Mouse (Mus musculus) layer of hippocampus, postnatal 14 days (tissue): ENCODE measurements around the gene Iqcj. TPM values are rescaled to one million over a fixed set of nuclear protein-coding genes. Genes with fewer than 3 reads are reported as not detected.

Experiments used
- DNase-seq, 2 experiments: peaks; one replicate each; pipeline ENCODE4 v3.0.0; 2021 to 2022; ENCODE audit warnings: low spot score in 2 of 2, mixed read lengths in 1 of 2
- total RNA-seq, 2 experiments: library from RNA; stranded (reverse); gene quantifications; 2 replicates each; pipeline ENCODE4 v1.2.3; 2021

Iqcj gene
- total RNA-seq, 2 experiments from 2014 or later, result 4.7 to 6.7 TPM

DNA sequence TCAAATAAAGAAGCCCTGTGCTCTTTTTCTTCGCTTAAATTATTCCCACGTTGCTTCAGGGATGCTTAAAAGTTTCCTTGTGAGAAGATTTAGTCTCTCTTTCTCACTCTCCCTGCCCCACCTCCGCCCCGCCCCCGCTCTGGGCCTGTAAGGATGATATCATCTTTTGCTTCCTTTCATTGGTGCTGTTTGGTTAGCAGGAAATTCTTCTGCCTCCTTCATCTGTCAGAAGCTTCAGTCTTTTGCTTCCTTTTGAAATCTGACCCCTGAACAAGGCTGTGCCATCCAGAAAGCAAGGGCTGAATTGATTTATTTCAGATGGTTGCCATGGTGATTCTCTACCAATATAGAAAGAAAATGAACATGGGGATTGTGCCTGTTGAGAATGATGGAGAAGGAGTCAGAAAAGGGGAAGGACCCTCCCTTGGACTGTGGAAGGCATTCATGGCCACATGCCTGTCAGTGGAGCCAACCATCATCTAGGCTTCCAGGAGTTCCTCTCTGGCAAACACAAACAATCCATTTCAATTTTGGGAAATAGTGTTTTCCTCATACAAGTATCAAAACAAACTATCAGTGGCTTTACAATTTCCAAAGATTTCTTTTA lies 62.5 kb downstream of the Iqcj start:
- DNase-seq, result no peak

DNA sequence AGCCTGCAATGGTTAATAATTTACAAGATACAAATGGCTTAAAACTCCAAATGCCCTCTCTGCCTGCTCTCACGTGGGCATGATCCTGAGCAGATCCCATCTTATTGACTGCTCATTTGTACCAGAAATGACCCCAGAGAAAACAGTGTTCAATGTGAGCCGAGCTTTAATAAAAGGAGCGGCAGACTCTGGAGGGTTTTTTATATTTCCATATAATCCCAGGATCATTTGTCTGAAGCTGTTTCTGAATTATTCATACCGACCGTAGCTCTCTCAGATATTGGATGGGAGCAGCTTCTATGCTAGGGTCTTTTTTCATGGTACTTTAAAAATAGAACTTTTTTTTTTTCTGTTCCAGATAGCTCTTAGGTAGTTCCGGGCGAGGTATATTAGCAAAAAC lies 67.7 kb downstream of the Iqcj start:
- DNase-seq, result no peak

DNA sequence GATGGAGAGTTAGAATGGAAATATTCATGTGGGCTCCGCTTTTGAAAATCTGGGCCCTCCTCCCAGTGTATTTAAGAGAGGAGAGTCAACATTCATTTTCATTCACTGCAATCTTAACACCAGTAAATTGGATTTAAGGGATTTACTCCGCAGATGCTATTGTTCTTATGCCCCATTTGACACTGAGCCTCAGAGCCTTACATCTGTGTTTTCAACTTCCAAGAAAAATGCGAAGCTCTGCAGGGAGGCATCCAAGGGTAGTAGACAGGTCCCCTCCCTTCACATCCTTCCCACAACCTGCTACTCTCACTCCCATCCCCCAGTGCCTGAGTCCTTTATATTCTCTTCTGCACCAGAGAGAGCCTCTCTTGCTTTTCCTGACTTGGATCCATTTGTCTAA lies 68.1 kb downstream of the Iqcj start:
- no peak for DNase-seq

DNA sequence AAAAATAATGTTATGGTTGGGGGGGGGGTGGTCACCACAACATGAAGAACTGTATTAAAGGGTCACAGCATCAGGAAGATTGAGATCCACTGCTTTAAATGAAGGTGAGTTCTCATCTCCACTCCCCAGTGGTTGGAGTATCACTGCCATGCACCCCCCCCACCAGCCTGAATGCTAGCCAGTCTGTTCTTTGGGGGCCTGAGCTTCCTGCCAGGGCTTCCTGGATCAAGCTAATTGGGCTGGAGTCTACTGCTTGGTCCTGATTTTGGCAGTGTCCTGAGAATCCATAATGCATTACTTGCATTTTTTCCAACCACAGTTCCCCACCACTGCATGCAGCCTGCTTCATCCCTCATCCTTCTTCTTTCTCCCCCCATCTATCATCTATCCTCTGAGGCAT lies 68.7 kb downstream of the Iqcj start:
- no peak for DNase-seq

DNA sequence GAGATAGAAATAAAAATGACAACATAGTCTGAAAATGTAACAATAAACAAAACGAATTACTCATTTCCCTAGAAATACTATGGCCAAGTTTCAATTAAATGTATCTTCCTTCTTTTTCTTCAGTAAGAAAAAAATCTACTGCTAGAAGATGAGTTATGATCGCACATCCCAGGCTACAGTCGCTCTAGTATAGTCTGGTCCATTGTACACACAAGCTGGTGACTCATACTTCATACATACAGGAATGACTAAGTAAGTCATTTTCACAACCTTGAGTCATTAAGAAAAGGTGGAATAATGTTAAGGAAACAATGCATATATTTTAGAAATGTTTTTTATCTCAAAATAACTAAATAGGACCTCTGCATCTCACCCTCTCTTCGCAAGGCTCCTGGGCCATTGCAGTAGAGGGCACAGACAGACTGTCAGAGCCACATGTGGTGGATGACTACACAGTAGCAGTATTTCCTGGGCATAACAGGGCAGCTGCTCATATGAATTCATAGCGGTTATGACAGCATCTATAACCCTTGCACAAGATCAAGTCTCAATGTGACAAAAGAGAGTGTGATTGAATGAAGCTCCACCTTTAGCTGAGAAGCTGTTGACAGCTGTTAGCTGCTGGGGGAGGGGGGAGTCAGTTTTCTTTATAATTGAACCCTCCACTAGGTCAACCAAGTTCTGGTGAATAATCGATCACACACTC lies 70.1 kb downstream of the Iqcj start:
- no peak for DNase-seq

DNA sequence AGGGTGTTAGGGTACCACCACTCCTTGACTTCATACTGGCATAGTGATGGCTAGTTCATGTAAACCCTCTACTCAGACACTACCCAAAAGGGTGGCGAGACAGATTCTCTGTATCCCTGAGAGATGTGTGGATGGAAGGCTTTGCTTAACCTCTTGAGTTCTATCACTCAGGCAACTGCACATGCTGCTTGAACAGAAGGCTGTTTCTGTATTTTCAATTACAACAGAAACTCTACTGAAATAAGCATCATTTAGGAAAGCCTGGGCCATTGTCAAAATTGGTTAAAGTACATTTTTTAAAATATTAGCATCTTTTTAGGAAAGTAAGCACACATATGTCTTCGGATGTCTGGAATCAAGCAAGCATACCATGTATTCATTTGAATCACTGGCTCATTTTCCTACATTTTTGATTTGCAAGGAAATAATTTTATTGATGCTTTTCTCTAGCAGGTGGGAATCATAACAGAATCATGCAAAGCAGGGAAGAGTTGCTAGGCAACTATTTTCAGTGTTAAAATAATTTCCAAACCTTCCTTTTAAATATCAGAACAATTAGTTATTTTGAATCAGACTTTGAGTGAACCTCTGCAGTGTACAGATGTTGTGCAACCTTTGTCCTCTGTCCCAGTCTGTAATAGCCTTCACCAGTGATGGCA lies 82.4 kb downstream of the Iqcj start:
- DNase-seq, result peak in 1 of 2 experiments; percentile 61

DNA sequence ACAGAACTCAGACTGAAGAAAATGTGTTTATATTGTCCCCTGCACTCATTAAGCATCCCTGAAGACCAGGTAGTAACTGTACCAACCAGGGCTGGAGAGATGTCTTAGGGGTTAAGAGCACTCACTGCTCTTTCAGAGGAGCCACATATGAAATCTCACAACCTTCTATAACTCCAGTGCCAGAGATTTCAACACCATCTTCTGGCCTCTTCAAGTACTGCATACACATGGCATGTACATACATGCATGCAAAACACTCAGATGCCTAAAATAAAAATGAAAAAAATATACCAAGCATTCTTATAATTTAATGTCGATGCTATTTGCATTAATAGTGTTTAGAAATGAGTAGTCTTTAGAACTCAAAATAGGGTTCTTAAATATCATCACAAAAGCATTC lies 88.0 kb downstream of the Iqcj start:
- no peak for DNase-seq

DNA sequence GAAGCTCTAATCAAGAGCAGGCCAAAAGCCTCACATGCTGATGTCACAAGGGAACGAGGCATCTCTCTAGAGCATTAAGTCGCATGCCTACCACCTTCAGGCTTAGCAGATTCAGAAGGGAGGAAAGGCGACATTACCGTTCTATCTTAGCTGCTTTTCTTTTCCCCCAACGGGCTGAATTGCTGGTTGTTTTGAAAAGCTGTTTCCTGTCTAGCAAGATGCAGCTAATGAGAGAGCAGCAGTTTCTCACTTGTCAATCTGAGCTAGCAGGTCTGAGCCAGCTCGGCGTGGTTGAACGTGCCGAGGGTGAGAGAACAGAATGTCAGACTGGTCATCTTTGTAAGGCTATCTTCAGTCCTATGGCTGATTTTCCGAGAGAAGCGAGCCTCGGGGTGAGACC lies 91.3 kb downstream of the Iqcj start:
- DNase-seq, result peak; percentile 32 to 47

DNA sequence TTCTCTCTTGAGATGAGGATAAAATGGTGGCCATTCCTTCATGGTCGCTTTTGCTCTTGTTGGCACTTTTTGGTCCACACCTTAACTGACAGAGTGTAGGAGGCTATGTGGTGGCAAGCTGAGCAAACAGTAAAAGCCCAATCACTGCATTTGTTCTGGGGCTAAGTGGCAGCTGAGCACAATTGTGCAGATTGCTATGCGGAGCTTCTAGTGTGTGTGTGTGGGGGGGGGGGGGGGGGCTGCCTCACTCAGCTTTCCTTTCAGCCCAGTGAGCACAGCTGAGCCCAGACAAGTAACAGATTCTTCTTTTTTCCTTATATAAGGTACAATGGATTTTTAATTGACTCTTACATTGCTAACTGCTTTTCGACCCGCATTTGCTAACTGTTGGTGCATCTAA lies 110.4 kb downstream of the Iqcj start:
- no peak for DNase-seq

DNA sequence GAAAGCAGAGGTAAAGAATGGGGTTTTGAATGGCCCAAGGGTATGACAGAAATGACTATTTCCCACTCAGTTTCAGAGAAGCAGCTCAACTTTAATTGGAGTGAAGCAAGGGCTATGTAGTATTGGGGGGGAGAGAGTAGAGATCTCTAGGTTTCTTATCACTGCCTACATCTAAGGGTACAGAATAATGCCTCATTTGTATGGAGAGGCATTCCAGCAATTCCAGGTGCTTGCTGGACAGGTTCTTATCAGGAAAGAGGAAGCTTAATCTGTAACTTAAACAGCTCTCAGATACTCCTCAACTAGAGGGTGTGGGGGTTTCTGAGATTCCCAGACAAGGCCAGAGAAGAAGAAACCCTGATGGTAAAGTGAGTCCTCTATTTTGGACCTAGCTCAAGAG lies 120.3 kb downstream of the Iqcj start:
- DNase-seq, result no peak

DNA sequence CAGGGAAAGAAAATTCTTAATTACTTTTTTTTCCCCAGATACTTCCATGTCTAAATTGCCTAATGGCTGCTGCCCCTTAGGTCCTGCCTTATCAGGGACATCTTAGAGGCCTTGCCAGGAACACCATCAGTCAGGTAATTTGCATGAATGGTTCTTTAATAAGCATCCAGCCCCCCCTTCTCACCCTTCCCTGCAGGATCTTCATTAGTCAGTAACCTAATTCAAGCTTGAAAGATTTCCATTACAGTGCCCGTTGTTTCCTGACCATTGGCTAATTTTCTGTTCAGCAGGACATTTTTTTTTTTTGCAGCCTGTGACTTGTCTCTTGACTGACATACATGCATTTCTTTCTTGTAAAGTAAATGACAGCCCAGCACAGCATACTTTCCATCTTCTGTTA lies 123.8 kb downstream of the Iqcj start:
- no peak for DNase-seq

DNA sequence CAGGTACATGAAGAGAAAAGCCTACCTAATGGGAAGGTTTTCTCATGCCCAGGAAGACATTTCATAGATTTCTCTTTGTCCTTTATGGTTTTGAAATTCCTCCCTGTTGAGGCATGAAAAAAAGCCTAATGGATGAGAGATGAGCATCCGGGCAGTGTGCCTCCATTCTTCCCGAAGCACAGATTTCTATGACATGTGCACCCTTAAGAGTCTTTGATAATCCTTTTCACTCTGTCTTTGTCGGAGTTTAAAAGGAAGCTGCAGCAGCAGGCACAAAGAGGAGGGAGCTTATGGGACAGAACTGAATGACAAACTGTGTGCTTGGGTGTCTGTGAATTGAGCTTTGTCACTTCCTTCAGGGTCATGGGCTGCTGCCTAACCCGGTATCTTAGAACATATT lies 127.4 kb downstream of the Iqcj start:
- DNase-seq, result no peak

DNA sequence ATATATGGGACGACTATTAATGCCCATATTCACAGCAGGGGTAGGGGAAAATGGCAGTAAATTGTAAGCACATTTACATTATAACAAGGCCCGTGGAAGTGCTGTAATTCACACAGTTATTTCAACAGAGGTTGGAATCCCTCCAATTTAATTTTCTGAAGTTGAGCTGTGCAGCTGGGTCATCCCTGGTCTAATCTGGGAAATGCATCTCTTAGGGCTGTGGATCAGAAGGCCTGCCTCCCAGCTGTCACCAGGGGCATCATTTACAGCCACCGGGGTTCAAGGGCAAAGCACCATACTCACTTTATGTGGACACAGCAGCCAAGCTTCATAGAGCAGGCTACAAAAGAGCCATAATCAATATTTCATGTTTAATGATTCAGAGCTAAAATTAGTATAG lies 144.1 kb downstream of the Iqcj start:
- DNase-seq, result no peak

DNA sequence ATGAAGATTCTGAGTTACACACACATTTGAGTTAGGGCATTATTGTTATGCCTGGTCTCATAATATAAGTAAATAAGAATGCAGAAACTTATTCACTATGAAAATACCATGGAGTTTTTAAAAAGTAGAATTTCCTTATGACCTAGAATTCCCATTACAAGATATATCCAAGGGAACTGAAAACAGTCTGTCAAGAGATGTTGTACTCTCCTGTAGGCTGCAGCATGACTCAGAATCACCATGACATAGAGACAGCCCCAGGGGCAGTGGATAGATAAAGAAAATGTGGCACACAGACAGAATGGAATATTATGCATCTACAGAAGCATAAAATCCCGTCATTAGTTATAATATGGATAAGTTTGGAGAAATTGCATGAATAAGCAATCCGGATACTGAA lies 150.9 kb downstream of the Iqcj start:
- DNase-seq, result no peak

DNA sequence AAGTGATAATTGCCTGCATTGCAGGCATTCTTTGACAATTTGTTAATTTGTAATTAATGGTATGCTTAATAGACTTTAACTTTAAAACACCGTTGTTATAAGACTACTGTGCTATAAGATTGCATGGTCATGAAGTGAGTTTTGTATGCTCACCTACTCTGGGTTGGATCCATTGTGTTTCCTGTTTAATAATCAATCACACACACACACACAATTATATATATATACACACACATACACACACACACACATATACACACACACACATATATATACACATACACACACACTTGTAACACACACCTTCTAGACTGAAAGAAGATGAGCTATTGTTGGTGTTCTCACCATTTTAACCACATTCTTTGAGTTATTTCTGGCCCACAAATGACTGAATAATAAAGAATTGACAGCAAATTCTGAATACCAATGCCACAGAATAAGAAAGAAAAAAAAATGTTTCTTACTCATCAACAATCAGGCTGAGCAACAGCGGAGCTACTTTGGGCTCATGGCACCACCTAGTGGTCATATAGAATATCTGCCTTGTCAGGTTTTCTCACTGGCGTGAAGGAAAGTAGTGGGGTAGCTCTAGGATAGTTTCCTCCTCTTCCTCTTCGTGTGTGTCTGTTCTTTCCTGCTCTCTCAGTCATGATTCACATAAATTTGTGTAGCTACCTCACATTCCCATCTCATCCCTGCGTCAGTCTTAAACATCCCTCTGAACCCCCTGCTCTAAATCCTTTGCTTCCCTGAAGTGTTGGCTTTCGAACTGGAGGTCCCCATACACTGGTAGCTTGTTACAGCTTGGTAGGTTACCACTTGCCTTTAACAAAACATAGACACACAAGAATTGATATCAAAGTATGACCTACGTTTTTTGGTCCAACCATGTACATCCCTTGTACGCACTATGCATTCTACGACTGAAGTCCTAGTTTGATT lies 153.7 kb downstream of the Iqcj start:
- peak; percentile 37 to 79 for DNase-seq

DNA sequence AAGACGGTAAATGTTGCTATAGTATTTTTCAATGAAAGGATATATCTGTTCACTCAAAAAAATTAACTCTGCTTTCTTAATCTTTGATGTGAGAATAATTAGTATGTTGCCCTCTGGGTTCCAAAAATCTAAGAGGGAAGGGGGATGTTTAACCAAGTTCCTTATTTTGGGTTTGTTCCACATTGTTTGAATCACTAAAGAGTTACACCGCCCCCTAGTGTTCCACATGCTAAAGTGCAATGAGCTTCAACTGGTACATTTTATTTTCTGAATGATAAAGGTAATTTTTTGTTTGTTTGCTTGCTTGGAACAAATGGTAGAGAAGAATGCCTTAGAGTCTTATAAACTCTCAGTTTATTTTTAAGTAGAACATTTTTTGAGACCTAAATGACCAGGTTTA lies 161.5 kb downstream of the Iqcj start:
- peak in 1 of 2 experiments; percentile 42 for DNase-seq

DNA sequence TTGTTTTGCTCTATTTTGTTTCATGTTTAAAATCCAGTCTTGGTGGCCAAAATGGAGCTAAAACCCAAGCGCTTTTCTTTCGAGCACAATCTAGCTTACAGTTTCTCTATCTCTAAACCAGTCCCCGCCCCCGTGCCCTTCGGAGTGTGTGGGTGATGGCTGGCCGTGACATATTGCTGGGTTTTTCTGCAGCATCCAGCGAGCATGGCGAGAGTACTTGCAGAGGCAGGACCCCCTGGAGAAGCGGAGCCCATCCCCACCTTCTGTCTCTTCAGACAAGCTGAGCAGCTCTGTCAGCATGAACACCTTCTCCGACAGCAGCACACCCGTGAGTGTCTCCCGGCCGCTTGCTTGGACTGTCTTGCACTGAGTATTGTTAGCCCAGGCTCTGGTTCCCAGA lies 163.1 kb downstream of the Iqcj start:
- DNase-seq, result no peak

DNA sequence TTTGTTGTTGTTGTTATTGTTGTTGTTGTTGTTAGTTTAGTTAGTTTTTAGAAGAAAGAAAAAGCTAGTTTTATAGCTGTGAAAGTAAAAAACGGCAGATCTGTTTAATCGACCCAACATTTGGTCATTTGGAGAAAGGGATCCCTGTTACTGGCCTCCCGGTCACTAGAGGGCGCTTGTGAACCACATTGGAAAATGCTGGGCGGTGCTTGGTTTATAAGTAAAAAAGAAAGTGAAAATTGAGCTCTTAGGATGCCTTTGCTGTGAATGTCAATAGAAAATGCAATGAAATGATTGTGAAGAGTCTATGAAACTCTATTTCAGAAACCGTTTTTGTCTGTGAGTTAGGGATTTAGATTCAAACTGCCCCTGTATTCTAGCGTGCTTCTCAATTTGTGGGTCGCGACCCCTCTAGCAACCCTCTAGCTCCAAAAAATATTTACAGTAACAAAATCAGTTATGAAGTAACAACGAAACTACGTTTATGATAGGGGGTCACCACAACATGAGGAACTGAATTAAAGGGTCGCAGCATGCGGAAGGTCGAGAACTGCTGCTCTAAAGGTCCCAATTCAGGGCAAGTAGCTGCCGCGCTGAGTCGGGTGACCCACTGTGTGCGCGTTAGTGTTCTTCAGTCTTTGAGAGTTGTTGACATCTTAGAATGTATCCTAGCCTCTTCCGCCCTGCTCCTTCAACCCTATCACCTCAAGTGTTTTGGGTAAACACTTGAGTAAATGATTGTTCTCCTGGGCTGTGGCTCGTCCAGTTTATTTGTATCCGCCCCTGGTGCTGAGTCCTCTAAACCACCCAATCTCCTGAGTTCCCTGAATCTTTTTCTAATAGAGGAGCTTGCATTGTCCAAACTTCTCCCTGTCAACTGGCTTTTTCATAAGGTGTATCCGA lies 164.6 kb downstream of the Iqcj start:
- peak; percentile 69 to 77 for DNase-seq

DNA sequence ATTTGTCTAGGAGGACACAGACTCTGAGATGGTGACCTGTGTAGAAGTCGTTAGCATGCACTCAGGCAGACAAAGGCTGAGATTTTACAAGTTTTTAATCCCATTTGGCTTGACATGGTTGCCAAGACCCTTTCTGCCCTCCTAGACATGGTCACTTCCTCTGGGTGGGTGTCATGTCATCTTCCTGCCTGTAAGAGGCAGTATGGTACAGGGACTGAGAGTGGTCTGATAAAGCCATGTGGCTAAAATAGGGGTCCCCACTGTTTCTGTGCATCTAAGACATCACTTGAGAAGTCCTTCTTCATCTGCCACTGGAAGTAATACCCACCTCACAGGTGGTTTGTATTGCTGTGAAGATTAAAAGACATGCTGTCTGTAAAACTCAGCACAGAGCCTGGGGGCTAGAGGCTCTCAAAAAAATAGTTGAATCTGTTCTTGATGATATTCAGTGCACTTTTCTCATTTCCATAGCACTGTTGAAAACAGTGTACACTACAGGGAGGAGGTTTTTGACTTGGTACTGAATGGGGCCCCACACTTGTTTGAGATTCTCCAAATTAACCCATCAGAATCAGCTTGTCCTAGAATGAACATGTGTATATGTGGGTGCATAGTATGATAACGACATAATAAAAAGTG lies 167.3 kb downstream of the Iqcj start:
- no peak for DNase-seq

DNA sequence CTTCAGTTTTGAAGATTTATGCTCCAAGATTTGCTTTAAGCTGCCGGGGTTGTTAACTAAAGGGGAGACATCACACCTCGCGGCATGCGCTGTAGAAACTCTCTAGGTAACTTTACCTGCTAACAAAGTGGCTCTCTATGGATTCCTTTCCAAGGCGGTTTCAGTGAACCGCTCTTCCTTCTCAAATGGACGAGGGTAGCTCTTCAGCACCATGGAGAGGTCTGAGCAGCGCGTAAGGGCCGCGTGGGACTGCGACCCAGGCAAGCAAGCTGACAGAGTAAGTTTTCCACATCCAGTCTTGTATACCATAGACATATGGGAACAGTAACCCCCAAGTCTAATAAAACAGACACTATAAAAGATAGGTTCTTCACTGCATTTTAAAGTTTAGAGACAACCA lies 172.7 kb downstream of the Iqcj start, which contains the start of gene Schip1:
Schip1 (plus strand) TSS at position 72 of the 400 bp plus-strand sequence.
- DNase-seq, result no peak
